Mouse (Mus musculus) frontal cortex, adult 2 months (tissue): ENCODE measurements around the gene H2afy2. TPM values are rescaled to one million over a fixed set of nuclear protein-coding genes. Genes with fewer than 3 reads are reported as not detected.

ENCODE experiments used
- DNase-seq, 2 experiments: peaks; one replicate each; pipeline ENCODE4 v3.0.0; 2022; ENCODE audit warnings: low spot score in 1 of 2; ENCODE audit errors: extremely low spot score in 1 of 2
- polyA plus RNA-seq: library from polyadenylated mRNA; depleted of rRNA; stranded (reverse); fragments of >200 nt; gene quantifications from 2 replicates; pipeline ENCODE4 v1.2.3, GENCODE M21; 2012

H2afy2 gene
- polyA plus RNA-seq, 1 experiment, result 28.8 TPM

DNA sequence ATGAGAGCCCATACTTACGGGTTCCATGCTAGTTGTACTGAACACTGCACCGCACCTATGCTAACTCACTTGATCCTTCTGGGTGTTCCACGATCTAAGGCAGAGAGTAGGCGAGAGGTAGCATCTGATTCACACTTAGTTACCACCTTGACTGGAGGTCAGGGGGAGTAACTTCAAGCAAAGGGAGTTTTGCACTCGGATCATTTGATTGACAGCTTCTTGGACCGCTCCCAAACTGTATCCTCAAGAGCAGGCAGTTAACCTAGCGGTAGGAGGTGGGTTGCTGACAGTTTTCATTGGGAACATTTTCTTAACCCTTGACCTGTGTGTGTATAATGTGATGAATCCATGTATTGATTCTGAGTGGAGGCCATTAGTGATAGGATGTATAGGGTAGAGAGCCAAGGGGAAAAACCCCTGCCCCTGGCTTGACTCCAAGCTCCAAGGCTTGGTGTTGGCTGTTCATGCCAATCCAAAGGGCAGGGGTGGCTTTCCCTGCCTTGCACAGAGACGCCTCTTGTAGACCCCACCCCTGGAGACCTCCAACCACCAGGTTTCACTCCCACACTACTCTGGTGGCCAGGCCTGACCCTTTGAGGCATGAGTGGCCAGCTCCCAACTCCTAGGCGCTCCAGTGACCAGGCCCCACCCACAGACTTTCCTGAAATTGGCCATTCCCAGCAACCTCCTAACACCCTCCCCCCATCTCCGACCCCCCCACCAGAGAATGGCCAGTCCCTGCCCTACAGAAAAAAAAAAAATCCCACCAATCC is 3.8 kb upstream of the H2afy2 start:
- no peak for DNase-seq

- DNase-seq, result no peak
Measured at GRCm38 (mm10) chr10:61784414-61784813, 467 bp upstream of the H2afy2 start.

- DNase-seq, result peak; percentile 38 to 75
Measured at GRCm38 (mm10) chr10:61782799-61783611, 942 bp downstream of the H2afy2 start.

DNA sequence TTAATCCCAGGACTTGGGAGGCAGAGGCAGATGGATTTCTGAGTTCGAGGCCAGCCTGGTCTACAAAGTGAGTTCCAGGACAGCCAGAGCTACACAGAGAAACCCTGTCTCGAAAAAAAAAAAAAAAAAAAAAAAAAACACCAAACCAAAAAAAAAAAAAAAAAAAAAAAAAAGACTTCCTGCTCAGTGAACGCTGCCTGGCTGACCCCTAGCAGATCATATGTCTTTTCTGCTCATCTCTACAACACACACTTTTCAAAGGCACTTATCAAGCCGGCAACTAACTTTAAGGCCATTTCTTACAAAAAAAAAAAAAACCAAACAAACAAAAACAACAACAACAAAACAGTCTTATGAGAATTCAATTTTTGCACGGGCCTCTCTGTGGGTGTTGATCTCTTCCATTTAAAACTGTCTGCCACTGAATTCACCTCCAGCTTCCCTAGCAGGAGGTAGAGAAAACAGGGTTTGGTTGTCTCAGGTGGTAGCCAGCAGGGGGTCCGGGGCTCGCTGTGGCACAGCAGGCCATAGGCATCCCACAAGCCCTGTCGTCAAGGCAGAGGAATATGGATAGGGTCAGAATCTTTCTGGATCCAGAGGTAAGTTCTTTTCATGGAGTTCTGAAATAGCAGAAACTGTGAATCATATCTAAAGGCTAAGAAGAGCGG is 2.4 kb downstream of the H2afy2 start:
- no peak for DNase-seq

DNA sequence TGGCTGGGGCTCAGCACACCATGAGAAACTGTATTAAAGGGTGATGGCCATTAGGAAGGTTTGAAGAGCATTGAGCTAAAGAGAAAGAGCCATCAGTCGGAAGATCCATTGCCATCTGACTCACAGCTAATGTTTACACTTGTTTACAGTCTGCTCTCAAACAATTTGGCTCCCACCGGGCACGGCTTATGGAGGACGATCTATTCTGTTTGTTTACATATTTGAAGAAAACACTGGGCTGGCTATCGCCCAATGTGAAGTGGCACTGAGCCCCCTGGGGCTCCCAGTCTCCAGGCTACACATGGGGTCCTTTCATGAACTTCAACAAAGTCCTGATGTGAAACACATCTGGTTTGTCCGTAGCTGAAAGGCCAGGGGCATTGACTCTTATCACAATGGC is 17.1 kb downstream of the H2afy2 start:
- no peak for DNase-seq

- DNase-seq, result no peak
Measured at GRCm38 (mm10) chr10:61765558-61765957, 18.4 kb downstream of the H2afy2 start.

GRCm38 (mm10) chr10:61764689-61765088 is 19.3 kb downstream of the H2afy2 start:
- DNase-seq, result no peak

GRCm38 (mm10) chr10:61759869-61760268 is 24.1 kb downstream of the H2afy2 start:
- DNase-seq, result no peak

GRCm38 (mm10) chr10:61758904-61759303 is 25.0 kb downstream of the H2afy2 start:
- no peak for DNase-seq

DNA sequence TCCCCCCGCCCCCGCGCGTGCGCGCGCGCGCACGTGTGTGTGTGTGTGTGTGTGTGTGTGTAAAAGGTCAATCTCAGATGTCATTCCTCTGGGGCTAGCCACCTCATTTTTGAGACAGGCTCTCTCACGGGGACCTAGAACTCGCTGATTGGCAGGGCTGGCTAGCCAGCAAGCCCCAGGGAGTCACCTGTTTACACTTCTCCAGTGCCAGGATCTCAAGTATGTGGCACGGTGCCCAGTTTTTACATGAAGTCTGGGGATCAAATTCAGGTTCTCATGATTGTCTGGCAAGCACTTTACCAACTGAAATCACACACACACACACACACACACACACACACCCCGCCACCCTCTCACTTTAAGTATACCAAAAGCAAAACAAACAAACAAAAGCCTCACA is 26.9 kb downstream of the H2afy2 start:
- no peak for DNase-seq

GRCm38 (mm10) chr10:61753071-61753470 is 30.9 kb downstream of the H2afy2 start:
- no peak for DNase-seq

- DNase-seq, result no peak
Measured at GRCm38 (mm10) chr10:61751534-61752219, 32.3 kb downstream of the H2afy2 start.

GRCm38 (mm10) chr10:61750014-61750413 is 33.9 kb downstream of the H2afy2 start:
- no peak for DNase-seq

GRCm38 (mm10) chr10:61747302-61747701 is 36.6 kb downstream of the H2afy2 start:
- DNase-seq, result no peak

- no peak for DNase-seq
Measured at GRCm38 (mm10) chr10:61745133-61745532, 38.8 kb downstream of the H2afy2 start.

DNA sequence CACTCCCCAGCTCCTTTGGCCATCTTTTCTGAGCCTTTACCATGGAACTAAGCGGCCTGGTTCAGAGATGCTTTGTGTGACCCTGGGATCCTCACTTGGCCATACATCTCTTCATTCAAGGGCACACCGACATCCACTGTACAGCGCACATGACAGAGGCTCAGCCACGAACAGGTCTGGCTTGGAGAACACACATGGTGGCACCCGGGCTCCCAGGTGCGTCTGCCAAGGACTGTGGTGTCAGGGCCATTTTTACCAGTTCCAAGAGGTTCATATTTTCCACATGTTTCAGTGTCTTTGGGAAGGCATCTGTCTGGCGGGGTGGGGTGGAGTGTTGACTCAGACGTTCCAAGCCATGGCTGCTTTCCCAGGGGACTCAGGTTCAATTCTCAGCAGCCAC is 41.6 kb downstream of the H2afy2 start:
- DNase-seq, result no peak

DNA sequence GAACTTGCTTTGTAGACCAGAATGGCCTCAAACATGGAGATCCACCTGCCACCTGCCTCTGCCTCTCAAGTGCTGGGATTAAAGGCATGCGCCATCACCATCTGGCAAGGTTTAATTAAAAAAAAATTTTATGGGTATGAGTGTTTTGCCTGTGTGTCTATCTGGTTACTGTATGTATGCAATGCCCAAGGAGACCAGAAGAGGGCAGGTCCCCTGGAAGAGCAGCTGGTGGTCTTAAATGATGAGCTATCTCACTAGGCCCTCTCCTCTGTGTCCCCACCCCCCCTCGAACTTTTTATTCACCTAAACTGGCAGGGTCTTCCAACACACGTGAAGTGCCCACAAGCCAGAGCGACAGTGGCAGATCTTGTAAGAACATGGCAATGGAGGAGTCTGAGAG is 42.1 kb downstream of the H2afy2 start:
- no peak for DNase-seq

DNA sequence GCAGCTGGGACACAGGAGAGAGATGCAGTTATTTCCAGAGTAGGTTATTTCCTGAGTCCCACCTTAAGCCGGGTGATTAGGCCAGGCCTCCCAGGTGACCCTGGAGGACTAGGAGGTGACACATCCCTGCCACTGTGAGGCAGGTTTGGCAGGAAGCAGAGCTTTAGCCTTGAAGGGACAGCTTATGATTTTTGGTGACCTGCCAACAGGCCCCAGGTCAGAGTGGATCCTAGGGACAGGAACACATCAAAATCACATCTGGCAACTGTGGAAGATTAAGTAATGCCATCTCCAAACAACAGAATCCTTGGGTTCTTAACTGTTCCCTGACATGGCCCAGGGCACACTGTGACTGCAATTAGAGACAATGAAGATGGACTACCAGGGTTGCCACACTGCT is 42.6 kb downstream of the H2afy2 start:
- no peak for DNase-seq

- DNase-seq, result no peak
Measured at GRCm38 (mm10) chr10:61738126-61738525, 45.8 kb downstream of the H2afy2 start.

GRCm38 (mm10) chr10:61737537-61737936 is 46.4 kb downstream of the H2afy2 start:
- DNase-seq, result no peak

GRCm38 (mm10) chr10:61736671-61737078 is 47.3 kb downstream of the H2afy2 start:
- DNase-seq, result peak in 1 of 2 experiments; percentile 43
